Mouse (Mus musculus) fibroblast of lung, adult 2 months (primary cell): ENCODE data around the gene Elobl.
"Not testable (repeated sequence)": the region's sequence is repeated elsewhere in the genome, so short reads cannot be mapped to it uniquely, and the experiment has no call there.

Experiments
- DNase-seq: peaks from one replicate; pipeline ENCODE4 v3.0.0-alpha.2; 2011; ENCODE audit warnings: low read depth

The Elobl gene

DNA sequence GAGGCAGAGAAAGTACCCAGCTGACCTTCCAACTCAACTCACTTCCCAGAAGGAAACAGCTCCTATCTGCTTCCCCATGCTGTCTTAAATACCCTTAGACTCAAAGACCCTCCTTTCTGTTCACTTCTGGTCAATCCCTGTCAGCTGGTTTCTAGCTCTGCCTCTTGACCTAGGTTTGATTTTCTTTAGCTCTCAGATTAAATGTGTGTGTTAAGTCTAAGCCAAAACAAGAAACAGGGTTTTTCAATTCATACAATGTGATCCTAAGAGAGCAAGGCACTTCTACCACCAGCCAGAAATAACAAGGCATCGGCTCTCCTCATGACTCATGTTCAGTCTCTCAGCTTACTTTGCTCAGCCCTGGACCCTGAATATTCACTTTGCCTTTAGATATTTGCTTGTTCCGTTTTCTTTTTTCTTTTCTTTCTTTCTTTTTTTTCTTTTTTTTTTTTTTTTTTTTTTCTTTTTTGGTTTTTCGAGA lies at the start of gene Elobl:
TSS of gene Elobl (minus strand) at position 51 of the 481 bp plus-strand sequence.
- DNase-seq = peak; percentile 50

DNA sequence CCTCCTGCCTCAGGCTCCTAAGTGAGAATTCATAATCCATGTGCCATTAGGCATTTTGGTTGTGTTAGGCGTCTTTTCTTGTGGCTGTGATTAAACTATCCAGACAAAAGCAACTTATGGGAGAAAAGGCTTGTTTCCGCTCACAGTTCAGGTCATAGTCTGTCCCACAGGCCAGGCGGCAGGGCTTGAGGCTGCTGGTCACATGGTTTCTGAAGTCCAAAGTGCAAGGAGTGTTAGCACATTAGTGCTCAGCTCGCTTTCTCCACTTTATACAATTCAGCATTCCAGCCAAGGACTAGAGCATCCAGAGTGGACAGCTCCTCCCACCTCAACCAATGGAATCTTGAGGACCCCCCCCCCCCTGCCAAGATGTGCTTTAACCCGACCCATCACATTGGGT lies 45.5 kb upstream of the Elobl start:
- DNase-seq = no peak

DNA sequence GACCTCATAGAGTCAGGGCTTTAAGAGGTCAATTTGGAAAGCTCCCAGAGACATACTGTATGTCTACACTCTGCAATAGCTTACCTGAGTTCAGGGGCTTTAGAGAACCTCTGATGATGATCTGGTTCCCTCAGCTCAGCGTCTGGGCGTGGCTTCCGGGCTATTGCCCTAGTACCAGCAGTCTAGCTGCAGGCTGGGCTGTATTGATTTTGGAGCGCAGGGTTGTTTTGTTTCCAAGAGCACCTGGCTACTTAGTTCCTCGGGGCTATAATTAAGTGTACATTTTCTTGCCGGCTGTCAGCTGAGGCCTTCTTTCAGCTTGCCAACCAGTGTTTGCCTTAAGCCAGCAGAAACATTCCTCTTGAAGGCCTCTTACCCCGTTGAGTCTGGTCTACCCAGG lies 42.8 kb upstream of the Elobl start:
- DNase-seq = no peak

DNA sequence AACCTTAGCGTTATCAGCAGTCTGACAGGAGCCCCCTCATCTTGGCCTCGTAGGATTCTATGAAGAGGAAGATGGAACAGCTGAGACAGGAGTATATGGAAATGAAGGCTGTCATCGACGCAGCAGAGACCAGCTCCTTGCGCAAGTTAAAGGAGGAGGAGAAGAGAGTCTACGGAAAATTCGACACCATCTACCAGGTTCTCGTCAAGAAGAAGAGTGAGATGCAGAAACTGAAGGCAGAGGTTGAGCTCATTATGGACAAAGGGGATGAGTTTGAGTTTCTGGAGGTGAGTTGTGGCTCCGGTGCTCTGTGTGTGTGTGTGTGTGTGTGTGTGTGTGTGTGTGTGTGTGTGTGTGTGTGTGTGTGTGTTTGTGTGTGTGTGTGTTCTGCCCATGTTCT lies 42.3 kb upstream of the Elobl start:
- no peak for DNase-seq

DNA sequence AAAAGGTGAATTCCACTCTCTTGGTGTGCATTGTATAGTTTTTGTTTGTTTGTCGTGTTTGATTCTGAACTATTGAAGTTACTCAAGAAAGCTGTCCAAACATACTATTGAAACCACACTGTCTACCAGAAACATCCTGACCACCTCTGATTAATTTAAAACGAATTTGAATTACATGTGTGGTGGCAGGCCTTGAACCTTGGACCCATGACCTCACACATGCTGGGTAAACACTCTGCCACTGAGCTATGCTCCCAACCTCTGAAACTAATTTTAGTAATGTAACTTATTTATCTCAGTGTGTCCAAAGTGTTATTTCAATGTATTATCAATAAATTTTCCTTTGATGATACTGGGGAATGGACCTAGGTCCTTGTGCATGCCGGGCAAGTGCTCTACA lies 40.9 kb upstream of the Elobl start:
- DNase-seq = no peak

DNA sequence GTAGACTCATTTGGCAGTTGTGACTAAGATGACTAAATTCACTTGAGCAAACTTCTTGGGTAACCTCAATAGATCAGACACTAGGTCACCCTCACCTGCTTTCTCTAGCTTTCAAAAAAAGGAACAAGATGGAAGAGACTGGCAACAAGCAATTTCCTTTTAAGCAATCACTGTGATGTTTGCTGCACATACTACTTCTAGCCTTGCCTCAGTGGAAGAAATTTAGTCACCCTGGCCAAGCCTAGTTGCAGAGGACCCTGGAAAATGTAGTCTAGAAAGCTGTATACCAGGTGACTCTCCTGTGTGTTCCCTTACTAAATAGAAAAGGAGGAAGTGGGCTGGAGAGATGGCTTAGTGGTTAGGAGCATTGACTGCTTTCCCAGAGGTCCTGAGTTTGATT lies 39.7 kb upstream of the Elobl start:
- no peak for DNase-seq

DNA sequence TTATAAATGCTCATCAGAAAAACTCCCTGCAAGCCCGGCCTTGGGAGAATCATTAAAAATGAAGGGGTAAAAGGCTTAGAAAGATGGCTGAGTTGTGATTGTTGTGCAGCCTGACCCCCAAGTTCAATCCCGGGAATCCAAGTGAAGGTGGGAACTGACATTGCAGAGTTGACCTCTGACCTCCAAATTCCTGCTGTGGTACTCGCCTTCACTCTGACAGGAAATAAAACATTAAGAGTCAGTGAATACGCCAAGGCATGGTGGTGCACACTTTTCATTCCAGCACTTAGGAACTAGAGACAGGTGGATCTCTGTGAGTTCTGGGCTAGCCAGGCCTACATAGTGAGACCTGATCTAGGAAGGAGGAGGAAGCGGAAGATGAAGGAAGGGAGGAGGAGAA lies 38.7 kb upstream of the Elobl start:
- DNase-seq = no peak

DNA sequence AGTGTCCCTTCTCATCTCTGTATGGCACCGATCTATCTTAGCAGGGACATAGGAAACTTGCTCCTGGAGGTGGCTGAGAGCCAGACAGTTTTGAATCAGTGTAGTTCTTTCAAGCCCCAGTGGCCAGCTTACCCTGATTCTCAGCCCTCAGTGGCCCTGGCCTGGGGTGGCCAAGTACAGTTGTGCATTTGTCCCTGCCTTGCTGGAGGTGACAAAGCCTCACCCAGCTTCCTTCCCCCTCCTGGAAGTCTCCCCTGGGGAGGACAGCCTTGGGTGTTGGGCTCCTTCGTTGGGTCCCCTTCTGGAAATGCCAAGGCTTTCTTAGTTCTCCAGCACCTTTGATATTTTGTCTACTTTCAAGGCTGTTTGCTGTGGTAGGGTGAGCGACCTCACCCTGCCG lies 37.0 kb upstream of the Elobl start:
- no peak for DNase-seq

DNA sequence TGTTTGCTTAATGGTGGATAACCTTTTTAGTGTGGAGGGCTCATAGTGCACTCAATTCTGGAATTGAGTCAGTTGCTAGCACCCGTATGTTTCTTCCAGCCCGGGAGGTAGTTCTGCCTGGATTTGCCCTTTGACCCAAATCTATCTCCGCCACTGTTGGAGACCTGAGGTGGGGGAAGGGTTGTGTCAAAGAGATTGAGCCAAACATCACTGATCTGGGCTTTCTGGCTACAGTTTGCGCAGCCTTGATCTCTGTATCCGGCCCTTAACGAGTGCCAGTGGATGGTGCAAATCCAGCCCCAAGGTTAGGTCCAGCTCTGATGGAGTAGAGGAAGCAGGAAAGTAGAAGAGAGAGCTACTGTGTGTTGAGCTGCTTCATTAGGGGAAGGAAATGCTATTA lies 36.3 kb upstream of the Elobl start:
- DNase-seq = no peak

DNA sequence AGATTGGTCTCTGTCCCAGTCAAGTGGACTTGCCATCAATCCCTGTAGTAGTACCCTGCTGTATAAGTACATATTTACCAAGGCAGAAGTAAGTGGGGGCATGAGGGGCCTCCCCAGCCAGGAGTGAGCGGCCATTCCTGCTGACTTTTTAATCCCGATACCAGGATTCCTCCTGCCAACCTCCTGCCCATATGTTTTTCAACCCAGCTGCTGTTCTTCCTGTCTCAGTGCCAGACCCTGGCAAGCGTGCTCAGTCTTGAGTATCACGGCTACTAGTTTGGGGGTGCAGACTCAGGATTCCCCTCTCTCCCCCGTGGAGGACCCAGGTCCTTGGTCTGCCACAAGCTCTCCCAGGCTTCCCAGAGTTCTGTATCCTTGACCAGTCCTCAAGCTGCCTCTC lies 35.9 kb upstream of the Elobl start:
- no peak for DNase-seq

DNA sequence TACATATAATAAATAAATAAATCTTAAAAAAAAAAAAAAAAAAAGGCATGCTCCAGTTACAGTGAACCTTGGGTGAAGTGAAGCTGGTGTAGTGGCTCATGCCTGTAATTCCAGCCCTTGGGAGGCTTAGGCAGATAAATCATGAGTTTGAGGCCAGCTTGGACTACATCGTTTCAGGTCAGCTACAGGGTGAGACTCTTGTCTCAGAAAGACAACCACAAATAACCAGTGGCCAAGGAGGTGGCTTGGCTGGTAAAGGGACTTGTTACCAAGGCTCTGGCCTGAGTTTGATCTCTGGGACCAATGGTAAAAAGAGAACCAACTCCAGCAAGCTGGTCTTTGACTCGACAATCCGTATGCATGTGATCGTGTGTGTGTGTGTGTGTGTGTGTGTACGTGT lies 35.3 kb upstream of the Elobl start:
- DNase-seq = no peak

DNA sequence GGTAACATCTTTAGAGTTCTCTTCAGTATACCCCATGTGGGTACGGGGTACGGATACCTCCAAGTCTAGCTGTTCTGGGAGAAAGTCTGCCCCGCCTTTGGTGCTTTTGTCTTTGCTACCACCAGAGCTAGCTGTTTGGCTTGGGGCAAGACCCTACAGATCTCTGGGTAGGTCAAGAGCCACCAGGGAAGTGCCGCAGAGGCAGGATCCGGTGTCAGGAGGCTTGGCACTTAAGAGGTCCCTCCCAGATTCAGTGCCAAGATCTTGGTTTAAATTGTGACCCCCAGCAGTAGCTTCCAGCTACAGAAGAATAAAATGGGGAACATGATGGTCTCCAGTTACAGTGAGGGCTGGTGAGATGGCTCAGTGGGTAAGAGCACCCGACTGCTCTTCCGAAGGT lies 34.8 kb upstream of the Elobl start:
- DNase-seq = no peak

DNA sequence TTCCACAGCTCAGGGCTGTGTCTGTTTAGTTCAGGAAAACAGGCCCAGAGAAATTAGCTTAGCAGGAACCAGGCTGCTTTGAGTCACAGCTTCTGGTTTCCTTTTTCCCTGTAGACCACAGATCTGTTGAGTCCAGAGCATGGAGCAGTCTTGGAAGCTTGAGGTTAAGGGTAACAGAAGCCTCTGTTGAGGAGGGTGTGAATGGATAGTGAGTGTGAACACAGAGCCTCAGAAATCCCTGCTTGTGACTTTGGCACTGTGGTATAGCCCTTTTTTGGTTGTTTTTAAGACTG lies 33.7 kb upstream of the Elobl start:
- DNase-seq = no peak

DNA sequence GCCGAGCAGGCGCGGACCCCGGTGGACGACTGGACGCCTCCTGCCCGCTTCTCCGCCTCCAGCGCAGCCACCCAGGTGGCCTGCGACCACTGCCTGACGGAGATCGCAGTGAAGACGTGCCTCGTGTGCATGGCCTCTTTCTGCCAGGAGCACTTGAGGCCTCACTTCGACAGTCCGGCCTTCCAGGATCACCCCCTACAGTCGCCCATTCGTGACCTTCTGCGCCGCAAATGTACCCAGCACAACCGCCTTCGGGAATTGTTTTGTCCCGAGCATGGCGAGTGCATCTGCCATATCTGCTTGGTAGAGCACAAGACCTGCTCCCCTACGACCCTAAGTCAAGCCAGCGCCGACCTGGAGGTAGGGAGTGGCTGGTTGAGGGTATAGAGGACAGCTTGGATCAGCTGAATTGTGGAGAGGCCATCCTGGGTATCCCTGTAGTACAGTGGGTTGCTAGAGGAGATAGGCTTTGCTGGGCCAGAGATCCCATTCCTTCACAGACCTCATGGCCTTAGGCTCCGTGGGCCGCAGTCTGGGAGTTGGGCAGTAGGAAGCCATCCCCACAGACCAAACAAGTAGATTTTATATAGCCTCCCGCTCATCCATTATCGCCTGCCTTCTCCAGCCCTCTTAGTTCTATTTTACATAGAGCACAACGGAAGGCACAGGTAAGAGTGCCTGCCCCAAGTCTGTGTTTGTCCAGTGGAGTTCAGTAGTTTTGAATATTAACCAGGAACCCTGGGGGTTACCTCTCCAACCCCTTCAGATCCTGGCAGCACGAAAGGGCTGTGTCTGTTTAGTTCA lies 33.2 kb upstream of the Elobl start:
- no peak for DNase-seq

DNA sequence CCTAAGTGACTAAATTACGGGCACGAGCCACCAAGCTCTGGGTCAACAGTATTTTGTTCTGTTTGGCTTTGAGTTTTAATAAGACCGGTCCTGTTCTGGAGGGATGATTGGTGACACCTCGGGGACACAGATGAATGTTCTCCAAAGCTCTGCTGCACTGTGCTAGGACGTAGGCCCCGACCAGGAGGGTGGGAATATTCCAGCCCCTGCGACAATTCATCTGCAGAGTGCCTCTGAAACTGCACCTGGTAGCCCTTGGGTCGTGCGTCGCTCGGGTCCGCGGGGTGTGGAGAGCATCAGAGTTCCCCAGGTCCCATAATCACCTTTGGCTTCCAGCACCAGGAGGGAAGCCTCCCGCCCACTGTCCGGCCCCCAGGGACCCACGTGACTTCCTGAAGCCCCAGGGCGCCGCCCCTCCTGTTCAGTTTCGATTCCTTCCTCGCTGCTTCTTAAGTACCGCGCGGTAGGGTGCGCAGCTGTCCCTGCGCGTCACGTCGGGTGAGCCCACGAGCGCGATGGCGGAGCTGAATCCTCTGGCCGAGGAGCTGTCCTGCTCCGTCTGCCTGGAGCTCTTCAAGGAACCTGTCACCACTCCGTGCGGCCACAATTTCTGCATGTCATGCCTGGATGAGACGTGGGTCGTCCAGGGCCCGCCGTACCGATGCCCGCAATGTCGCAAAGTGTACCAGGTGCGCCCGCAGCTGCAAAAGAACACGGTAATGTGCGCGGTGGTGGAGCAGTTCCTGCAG lies 32.4 kb upstream of the Elobl start, which contains the start of gene Trim25:
TSS of gene Trim25 (plus strand) at position 403 of the 749 bp plus-strand sequence.
- DNase-seq = peak; percentile 69

DNA sequence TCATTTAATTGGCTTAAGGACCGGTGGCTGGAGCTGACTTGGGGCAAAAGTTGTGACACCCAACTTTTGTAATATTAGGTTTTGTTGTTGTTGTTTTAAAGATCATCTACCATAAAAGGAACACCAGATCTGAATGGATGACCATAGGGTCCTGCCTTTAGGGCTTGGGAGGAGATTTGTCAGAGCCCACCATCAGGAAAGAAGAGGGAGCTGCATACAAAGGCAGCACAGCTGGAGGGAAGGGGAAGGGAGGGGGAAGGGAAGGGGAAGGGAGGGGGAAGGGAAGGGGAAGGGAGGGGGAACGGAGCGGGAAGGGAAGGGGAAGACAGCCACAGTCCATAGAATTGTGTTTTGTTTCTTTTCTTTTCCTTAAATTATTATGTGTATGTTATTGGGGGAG lies 31.7 kb upstream of the Elobl start:
- DNase-seq = no peak

DNA sequence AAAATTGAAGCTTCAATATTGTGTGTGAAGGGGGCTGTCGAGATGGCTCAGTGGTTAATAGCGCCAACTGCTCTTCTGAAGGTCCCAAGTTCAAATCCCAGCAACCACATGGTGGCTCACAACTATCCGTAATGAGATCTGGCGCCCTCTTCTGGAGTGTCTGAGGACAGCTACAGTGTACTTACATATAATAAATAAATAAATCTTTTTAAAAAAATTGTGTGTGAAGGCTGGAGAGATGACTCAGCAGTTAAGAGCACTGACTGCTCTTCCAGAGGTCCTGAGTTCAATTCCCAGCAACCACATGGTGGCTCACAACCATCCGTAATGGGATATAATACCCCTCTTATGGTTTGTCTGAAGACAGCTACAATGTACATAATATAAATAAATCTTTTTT lies 30.6 kb upstream of the Elobl start:
- not testable (repeated sequence) for DNase-seq

DNA sequence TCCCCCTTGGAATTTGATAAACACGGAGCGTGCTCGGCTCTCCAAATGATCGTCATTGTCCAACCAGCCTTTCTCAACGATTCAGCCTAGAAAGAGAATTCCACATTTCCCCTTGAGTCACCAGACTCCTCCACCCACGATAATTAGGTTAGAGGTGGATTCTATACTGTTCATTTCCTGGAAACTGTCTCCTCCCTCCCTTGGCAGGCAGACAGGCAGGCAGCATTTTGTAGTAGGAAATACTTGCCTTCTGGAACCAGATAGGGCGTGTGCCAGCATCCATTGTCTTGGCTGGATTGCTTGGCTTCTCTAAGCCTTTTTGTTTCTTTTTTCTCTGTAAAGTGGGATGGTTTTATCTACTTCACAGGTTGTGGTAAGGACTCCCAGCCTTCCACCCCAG lies 29.7 kb upstream of the Elobl start:
- DNase-seq = no peak

DNA sequence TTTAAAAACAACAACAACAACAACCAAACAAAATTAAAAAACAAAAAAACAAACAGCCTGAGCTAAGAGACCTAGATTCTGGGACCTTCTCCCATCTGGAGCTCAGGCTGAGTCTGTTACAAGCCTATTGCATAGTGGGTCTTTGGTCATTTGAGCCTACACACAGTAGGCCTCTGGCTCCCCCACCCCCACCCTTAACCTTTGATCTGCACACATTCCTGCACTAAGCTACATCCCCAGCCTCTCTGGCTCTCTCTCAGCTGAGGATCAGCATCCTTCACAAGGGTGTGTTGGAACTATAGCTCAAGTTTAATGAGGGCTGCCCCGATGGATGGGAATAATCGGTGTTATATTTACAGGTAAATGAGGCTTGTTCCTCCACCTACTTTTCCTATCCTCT lies 28.9 kb upstream of the Elobl start:
- DNase-seq = no peak

DNA sequence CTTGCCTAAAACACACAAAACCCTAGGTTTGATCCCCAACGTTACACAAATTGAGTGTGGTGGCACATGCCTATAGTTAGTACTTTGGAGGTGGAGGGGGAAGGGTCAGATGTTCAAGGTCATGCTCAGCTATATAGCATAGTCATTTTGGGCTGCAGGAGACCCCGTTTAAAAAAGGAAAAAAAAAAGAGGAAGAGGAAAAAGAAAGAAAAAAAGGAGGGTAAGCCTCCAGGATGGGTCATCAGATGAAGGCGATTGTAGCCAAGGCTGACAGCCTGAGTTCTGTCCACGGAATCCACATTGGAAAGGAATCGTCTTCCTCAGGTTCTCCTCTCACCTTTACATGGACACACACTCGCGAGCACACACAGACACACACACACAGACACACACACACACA lies 27.8 kb upstream of the Elobl start:
- no peak for DNase-seq

DNA sequence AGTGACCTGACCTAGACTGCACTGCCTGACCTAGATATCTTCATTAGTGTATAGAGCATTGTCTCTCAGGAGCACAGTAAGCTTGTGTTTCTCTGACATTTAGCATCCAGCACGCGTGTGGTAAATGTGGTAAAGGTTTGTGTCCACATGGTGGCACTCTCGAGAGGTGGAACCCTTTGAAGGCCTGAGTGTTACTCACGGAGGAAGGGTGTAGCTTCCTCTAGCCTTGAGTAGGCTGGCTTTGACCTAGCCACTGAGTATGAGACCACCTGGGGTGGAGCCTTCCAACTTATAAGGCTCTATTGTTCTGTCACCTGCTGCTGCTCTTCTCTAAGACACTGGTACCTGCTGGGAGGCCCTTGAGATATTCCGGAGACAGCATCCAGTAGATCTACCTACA lies 26.9 kb upstream of the Elobl start:
- peak; percentile 46 for DNase-seq

DNA sequence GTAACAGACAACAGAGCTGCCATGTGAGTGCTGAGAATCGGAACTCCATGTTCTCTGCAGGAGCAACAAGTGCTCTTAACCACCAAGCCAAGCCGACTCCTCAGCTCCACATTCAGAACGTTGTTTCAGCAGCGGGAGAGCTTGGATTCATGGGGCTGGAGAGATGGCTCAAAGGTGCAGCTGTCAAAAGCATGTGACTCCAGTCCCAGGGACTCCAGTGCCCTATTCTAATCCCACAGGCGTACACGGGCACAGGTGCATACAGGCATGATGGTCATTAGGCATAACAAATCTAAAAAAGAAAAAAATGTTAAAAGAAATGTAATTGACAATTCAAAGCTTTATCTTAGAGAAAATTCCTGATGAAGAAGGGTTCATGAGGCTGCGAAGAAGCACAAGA lies 26.5 kb upstream of the Elobl start:
- DNase-seq = no peak

DNA sequence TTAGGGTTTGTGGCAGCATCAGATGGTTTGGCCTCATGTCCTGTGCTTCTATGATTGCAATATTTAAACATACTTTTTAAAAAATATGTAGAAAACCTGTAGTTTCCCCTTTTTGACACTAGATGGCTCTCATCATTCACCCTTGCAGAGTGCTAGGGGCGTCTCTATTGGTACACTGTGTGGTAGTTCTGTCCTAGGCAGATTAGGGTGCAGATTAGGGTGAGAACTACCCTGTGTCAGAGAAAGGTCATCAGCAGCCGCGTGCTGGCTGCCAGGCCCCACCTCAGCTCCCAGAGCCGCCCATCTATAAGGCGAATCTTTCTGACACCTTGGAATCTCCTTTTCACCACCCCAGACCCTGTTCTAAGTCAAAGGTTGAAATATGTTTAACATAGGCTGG lies 22.8 kb upstream of the Elobl start:
- DNase-seq = no peak

DNA sequence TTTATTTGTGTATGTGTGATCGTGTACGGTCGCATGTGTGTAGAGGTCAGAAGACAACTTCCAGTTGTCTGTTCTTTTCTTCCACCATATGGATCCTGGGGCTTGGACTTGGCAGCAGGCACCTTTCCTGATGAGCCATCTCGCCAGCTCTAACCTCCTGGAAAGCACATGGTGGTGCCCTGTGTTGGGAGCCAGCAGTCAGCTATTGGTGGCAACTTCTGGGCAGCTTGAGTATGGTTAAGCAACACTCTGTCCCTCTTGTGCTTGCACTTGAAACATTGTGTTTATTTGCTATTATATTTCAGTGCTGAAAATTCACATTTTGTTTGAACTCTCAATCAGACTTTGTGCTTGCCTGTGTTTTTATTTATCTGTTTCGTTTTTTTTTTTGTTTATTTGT lies 22.2 kb upstream of the Elobl start:
- no peak for DNase-seq
